Mouse (Mus musculus) forebrain, embryonic 14.5 days (tissue): Measurements from ENCODE around the gene Pllp. TPM values are rescaled to one million over a fixed set of nuclear protein-coding genes. Genes with fewer than 3 reads are reported as not detected.

Experiments used
- ATAC-seq: fragments of 200-750 bp; cut with Nextera tagmentation; 2 replicates; pipeline ENCODE4 v1.8.0; 2017; ENCODE audit warnings: mild to moderate bottlenecking, moderate library complexity
- DNase-seq: peaks from one replicate; pipeline ENCODE4 v3.0.0-alpha.2; 2015; ENCODE audit warnings: low spot score
- H3K27ac ChIP-seq: fragments of 300-500 bp; sonication (generic); 2 replicates; pipeline ENCODE4 v1.5.1; 2014; ENCODE audit warnings: low read depth, mild to moderate bottlenecking, control low read depth, low read length, moderate library complexity
- H3K27me3 ChIP-seq: fragments of 300-500 bp; sonication (generic); replicated peaks from 2 replicates; pipeline ENCODE4 v1.6.1; 2014; ENCODE audit warnings: low read length, control low read depth, mixed read lengths; ENCODE audit not compliant: control insufficient read depth, insufficient read depth
- H3K36me3 ChIP-seq: fragments of 300-500 bp; sonication (generic); 2 replicates; pipeline ENCODE4 v1.6.1; 2014; ENCODE audit warnings: low read length, control low read depth; ENCODE audit not compliant: control insufficient read depth, insufficient read depth
- H3K4me1 ChIP-seq: fragments of 300-500 bp; sonication (generic); 2 replicates; pipeline ENCODE4 v1.6.1; 2014; ENCODE audit warnings: antibody characterized with exemption, low read length, control low read depth; ENCODE audit not compliant: control insufficient read depth, insufficient read depth
- H3K4me2 ChIP-seq: fragments of 300-500 bp; sonication (generic); 2 replicates; pipeline ENCODE4 v1.6.1; 2014; ENCODE audit warnings: mild to moderate bottlenecking, control low read depth, low read length
- H3K4me3 ChIP-seq: fragments of 300-500 bp; sonication (generic); 2 replicates; pipeline ENCODE4 v1.5.1; 2014; ENCODE audit warnings: low read depth, low read length, control low read depth
- H3K9ac ChIP-seq: fragments of 300-500 bp; sonication (generic); 2 replicates; pipeline ENCODE4 v1.6.1; 2014; ENCODE audit warnings: mild to moderate bottlenecking, low read length, control low read depth, moderate library complexity
- H3K9me3 ChIP-seq: fragments of 300-500 bp; sonication (generic); replicated peaks from 2 replicates; pipeline ENCODE4 v1.6.1; 2016; ENCODE audit warnings: low read length, control low read depth, mixed read lengths; ENCODE audit not compliant: control insufficient read depth
- WGBS: fragments of 180-500 bp; shearing (Covaris S2); extraction: QIAGEN DNeasy Blood & Tissue Kit; methylation state at CpG from one replicate; pipeline ENCODE4 v1.1.7; 2014; 5-methylcytosine and 5-hydroxymethylcytosine counted together
- polyA plus RNA-seq: library from polyadenylated mRNA; unstranded; fragments of >200 nt; fragmentation: Nextera tagmentation; extraction: Ambion mirVana; gene quantifications from 2 replicates; pipeline ENCODE4 v1.2.1, GENCODE M21; 2014

Gene Pllp
- polyA plus RNA-seq, 1 experiment from 2014 or later = 0.71 TPM

DNA sequence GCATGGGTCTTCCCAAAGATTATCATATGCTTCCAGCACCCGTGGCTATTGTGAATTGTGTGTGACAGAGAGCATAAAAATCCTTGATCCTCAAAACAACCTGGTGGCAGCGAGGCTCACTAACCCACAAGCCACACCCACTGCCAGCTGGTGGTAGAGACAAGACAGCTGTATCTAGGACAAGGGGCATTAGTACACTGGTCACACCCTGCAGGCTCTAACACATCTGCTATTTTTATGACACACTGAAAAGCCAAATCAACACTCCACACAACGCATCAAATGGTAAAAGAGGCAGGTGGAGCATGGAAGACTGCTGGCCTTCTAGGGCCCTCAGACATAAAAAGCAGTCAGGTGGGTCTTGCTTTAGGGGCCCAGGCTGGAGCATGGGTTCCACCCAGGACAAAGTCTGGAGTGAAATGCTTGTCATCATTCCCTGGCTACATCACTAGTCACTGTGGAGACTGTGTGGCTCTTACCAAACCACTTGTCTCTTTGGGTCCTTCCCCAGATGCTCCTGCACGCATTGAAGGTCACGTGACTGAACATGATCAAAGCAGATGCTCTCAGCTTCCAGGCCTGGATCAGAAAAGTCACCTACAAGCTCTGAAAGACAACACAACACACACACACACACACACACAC lies 37.9 kb upstream of the Pllp start:
- DNase-seq = no peak
- no peak for ATAC-seq

DNA sequence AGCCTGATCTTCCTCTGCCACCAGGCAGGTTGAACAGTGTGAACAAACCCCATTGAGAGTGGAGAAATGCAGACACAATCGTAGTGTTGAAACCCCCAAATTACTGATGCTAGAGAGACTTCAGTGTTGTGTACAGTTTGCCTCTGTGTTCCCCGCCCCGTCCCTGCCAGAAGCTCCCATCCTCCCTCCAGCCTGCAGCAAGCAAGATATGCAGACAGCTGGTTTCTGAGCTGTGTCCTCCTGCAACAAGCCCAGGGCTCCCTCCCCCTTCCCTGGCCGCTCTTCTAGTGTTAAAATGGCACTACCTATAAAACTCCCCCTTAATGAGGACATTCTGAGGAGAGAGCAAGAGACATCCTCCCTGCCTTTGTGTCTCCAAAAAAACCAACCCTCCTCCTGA lies 33.2 kb upstream of the Pllp start:
- WGBS = 86% methylated on average over 4 of the region's 4 CpGs
- no peaks in the 10 kb centered on the region for H3K36me3 ChIP-seq
- no peak for ATAC-seq
- H3K27me3 ChIP-seq = no peaks in the 10 kb centered on the region
- no peak overlapping the region for H3K27ac ChIP-seq
- no peaks in the 10 kb centered on the region for H3K9me3 ChIP-seq
- H3K4me2 ChIP-seq = no peak overlapping the region
- no peak overlapping the region for H3K4me3 ChIP-seq
- no peaks in the 10 kb centered on the region for H3K4me1 ChIP-seq
- DNase-seq = no peak
- H3K9ac ChIP-seq = no peak overlapping the region

More for the DNA sequence above, 37.9 kb upstream of the Pllp start:
- no peak overlapping the region for H3K4me2 ChIP-seq
- no peak overlapping the region for H3K9ac ChIP-seq
- no peaks in the 10 kb centered on the region for H3K9me3 ChIP-seq
- no peak overlapping the region for H3K4me3 ChIP-seq
- H3K36me3 ChIP-seq = no peaks in the 10 kb centered on the region
- WGBS = 82% methylated on average over 5 of the region's 5 CpGs
- no peaks in the 10 kb centered on the region for H3K27me3 ChIP-seq
- H3K27ac ChIP-seq = no peak overlapping the region
- no peaks in the 10 kb centered on the region for H3K4me1 ChIP-seq

DNA sequence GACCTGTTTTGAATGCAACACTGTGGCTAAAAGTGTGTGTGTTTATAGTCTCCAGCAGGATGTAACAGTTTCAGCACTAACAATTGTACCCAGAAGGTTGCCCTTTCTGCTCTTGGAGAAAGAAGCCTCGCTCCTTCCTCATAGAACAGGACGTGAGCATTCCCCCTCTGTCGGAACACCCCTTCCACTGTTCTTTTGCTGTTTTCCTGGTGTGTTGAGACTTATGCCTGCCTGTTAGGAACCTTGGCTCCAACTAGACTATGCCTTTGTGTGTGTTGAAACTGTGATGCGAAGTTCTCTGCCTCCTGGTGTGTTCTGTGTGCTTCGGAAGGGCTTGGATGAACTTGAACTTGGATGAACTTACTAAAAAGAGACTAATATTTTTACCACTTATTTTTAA lies 29.9 kb upstream of the Pllp start:
- no peak overlapping the region for H3K9ac ChIP-seq
- H3K4me2 ChIP-seq = no peak overlapping the region
- ATAC-seq (no peak), DNase-seq (no peak)
- no peak overlapping the region for H3K4me3 ChIP-seq
- no peaks in the 10 kb centered on the region for H3K9me3 ChIP-seq
- 84% methylated on average over 5 of the region's 5 CpGs for WGBS
- no peak overlapping the region for H3K27ac ChIP-seq
- no peaks in the 10 kb centered on the region for H3K4me1 ChIP-seq
- no peaks in the 10 kb centered on the region for H3K36me3 ChIP-seq
- no peaks in the 10 kb centered on the region for H3K27me3 ChIP-seq

DNA sequence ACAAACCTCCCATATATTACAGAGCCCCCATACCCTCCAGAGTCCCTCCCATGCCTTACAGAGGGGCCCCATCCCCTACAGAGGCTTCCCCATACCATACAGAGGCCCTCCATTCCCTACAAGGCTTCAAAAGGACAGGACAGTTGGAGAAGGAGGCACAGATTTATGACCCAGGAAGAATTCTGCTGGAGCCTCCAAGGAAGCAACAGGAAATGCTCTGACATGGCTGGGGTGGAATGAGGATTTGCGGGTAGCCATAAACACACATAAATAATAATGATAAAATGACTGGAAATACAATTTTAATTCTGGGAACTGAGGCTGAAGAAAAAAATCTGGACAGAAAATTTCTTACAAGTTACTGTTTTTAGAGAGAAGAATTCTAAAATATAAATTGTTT lies 20.8 kb upstream of the Pllp start:
- 95% methylated on average over 1 of the region's 1 CpGs for WGBS
- H3K27me3 ChIP-seq = no peaks in the 10 kb centered on the region
- DNase-seq = no peak
- no peak for ATAC-seq
- no peaks in the 10 kb centered on the region for H3K4me1 ChIP-seq
- H3K9me3 ChIP-seq = no peaks in the 10 kb centered on the region
- H3K9ac ChIP-seq = no peak overlapping the region
- H3K36me3 ChIP-seq = no peaks in the 10 kb centered on the region
- H3K27ac ChIP-seq = no peak overlapping the region
- no peak overlapping the region for H3K4me3 ChIP-seq
- no peak overlapping the region for H3K4me2 ChIP-seq

DNA sequence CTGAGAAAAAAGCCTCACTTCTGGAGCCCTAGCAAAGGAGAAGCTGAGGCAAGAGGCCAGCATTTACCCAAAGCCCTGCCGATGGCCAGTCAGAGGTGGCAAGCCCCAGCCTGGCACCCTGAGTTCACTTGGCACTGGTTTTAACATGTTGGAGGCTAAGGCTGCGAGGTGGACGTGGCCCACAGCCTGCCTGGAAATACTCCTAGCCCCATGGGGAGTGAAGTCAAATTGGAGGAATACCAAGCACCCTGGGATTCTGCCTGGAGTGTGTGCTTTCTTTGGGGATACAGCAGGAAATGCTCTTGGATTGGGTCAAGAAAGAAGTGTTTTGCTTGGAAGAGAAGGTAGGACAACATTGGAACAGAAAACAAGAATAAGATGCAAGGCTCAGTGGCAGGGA lies 19.8 kb upstream of the Pllp start:
- Histone ChIP-seq H3K27ac (no peak overlapping the region), H3K36me3 (no peaks in the 10 kb centered on the region), H3K9ac (no peak overlapping the region), H3K27me3 (no peaks in the 10 kb centered on the region), H3K4me3 (no peak overlapping the region), H3K4me1 (no peaks in the 10 kb centered on the region), H3K4me2 (no peak overlapping the region), H3K9me3 (no peaks in the 10 kb centered on the region)
- 82% methylated on average over 3 of the region's 3 CpGs for whole genome bisulfite sequencing
- ATAC-seq = no peak
- no peak for DNase-seq

DNA sequence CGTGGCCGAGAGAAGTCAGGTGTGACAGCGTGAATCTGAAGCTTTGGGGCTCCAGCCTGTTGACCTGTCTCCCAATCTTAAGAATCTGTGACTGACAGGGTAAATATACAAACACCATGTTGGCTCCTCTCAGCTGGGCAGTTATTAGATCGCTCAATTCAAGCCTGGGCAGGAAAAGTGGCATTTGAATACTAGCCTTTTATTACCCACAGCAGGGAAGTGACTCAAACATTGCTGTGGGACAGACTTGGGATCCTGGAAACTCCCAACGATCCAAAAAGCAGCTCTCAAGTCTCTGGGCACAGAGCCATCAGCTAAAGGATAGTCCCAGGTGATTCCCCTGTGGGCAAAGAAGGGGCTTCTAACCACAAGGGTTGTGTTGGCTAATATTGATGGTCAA lies 18.5 kb upstream of the Pllp start:
- no peak for DNase-seq

DNA sequence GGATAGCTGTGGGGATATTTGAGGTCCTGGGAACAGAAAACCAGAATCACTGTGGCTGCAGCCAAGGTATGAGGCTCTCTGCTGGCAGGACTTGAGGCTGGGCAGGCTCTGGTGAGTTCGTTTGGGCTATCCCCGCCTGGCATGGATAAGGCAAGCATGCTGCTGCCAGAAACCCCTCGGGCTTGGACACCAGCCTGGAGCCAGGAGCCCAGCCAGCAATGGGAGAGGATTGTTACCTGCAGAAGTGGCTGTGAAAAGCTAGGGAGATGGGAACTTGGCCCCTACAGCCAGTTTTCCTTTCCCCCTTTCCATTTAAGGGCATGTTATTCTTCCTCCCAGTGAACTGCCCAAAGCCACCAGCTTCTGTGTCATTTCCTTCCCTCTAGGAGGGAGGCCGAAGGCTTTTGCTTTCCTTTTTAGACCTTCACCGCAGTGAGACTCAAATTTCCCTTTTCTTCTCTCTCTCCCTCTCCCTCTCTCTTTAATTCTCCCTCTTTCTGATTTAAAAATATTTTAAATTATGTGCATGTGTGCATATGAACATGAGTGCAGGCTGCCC lies 15.2 kb upstream of the Pllp start:
- Histone ChIP-seq H3K27ac (no peak overlapping the region), H3K9me3 (no peaks in the 10 kb centered on the region), H3K4me1 (no peaks in the 10 kb centered on the region), H3K36me3 (no peaks in the 10 kb centered on the region), H3K4me3 (no peak overlapping the region), H3K4me2 (no peak overlapping the region), H3K9ac (no peak overlapping the region), H3K27me3 (no peaks in the 10 kb centered on the region)
- no peak for ATAC-seq
- WGBS = 49% methylated on average over 5 of the region's 5 CpGs
- peak; percentile 58 for DNase-seq

More for the DNA sequence above, 18.5 kb upstream of the Pllp start:
- no peak overlapping the region for H3K9ac ChIP-seq
- ATAC-seq = no peak
- 43% methylated on average over 5 of the region's 5 CpGs for WGBS
- no peaks in the 10 kb centered on the region for H3K27me3 ChIP-seq
- no peak overlapping the region for H3K4me3 ChIP-seq
- H3K36me3 ChIP-seq = no peaks in the 10 kb centered on the region
- no peaks in the 10 kb centered on the region for H3K9me3 ChIP-seq
- H3K4me1 ChIP-seq = no peaks in the 10 kb centered on the region
- no peak overlapping the region for H3K4me2 ChIP-seq
- H3K27ac ChIP-seq = no peak overlapping the region

DNA sequence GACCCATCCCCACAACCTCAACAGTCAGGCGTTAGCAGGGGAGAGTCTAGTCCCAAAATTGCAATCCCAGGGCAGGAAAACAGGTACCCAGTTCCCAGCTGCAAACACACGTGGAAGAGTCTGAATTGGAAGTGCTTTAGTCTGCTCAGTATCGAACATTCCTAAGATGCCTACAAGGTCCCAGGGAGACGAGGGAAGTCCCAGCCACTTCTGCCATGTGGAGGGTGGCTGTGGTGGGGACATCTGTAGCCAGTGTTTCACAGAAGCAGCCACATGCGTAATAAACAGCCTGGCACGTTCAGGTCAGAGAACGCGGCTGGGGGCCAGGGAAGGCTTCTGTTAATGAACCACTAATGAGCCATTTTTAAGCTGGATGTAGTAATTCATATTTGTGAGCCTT lies 14.3 kb upstream of the Pllp start:
- Histone ChIP-seq H3K9me3 (no peaks in the 10 kb centered on the region), H3K36me3 (no peaks in the 10 kb centered on the region), H3K9ac (no peak overlapping the region), H3K27ac (no peak overlapping the region), H3K27me3 (no peaks in the 10 kb centered on the region), H3K4me2 (no peak overlapping the region), H3K4me3 (no peak overlapping the region), H3K4me1 (no peaks in the 10 kb centered on the region)
- ATAC-seq (no peak), DNase-seq (no peak)
- WGBS = 49% methylated on average over 8 of the region's 8 CpGs

DNA sequence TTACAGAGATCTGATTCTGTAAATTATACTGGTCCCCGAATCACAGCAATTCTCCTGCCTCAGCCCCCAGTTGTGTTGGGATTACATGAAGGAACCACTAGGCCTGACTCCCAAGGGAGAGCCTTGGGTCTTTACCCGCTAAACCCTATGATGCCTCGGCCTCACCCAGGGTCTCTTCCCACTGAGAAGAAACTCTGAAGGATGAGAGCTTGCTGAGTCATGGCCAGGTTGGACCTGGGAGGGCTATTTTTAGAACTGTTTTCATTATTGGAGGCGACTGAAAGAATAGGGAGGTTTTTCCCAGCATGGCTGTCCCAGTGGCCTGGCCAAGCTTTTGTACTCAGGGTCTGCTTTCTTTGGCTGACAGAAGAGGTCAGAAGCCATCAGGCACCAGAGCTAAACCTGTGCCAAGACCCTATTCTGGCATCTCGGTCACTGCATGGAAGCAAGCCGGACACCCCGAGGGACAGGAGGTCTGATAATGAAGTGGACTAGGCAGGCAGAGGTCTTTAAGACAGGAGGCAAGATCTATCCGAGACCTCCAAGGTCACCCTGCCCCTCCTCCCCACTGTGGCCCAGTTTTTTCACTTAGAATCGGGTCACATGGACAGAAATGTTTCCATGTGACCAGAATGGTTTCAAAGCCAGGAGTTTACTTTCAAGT lies 10.8 kb upstream of the Pllp start:
- DNase-seq (no peak), ATAC-seq (no peak)
- H3K4me2 ChIP-seq = no peak overlapping the region
- no peaks in the 10 kb centered on the region for H3K36me3 ChIP-seq
- H3K4me1 ChIP-seq = no peaks in the 10 kb centered on the region
- H3K27ac ChIP-seq = no peak overlapping the region
- no peaks in the 10 kb centered on the region for H3K27me3 ChIP-seq
- 80% methylated on average over 9 of the region's 9 CpGs for WGBS
- H3K9ac ChIP-seq = no peak overlapping the region
- H3K9me3 ChIP-seq = no peaks in the 10 kb centered on the region
- H3K4me3 ChIP-seq = no peak overlapping the region
